In the genomic region with DNA sequence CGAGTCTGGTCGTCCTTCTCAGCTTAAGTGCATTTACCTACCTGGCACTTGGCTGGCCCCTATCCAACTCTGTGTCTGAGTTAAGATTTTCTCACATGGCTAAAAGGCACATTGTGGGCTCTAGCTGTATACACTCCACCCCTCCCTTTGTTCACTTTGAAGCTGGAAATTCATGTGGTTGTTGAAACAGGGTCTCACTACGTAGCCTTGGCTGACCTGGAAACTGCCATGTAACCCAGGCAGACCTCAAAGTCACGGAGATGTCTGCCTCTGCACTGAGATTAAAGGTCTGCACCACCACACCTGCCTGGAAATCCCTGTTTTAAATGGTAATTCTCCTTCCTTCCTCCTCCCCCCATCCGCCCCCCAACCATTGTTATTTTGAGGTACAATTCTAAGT, we compare ENCODE assay signal across 32 mouse cellular contexts. TPM values are rescaled to one million over a fixed set of nuclear protein-coding genes. Genes with fewer than 3 reads are reported as not detected.
DNase-seq lines count a peak whose midpoint lies in the region; ATAC-seq lines count a peak whose summit lies in the region.
"Had no signal": no experiment of that assay in that cellular context is flagged by ENCODE, and none has a peak within 500 bp of the region (broad histone marks: within the 10 kb centered on the region; RNA-seq: fewer than 3 reads in every experiment).

No protein-coding gene starts in this region.

- H3K4me2 ChIP-seq in embryonic facial prominence, embryonic 14.5 days (ENCODE audit: low read depth, low read length): no peak overlapping the region
- H3K4me2 ChIP-seq in lung, embryonic 16.5 days (ENCODE audit: low read depth, low read length): no peak overlapping the region
- H3K4me2 ChIP-seq: embryonic facial prominence, embryonic 13.5 days; forebrain, embryonic 13.5 days; heart, embryonic 11.5 days; hindbrain, embryonic 14.5 days had no signal

- H3K36me3 ChIP-seq in embryonic facial prominence, embryonic 14.5 days (ENCODE audit: control insufficient read depth, insufficient read depth, low read length): no peaks in the 10 kb centered on the region
- H3K36me3 ChIP-seq in embryonic facial prominence, embryonic 10.5 days (replicated peaks): no peaks in the 10 kb centered on the region
- H3K36me3 ChIP-seq in lung, embryonic 16.5 days (ENCODE audit: control insufficient read depth, insufficient read depth, low read length): no peaks in the 10 kb centered on the region
- H3K36me3 ChIP-seq: embryonic facial prominence, embryonic 13.5 days; forebrain, embryonic 10.5 days; G1E had no signal

- DNase-seq in embryonic facial prominence, embryonic 14.5 days (ENCODE audit: low spot score): peak; percentile 24
- DNase-seq in embryonic facial prominence, embryonic 10.5 days (ENCODE audit: low spot score): no peak
- DNase-seq in lung, postnatal 36 days: no peak
- peak; percentile 75 for DNase-seq in thymus, postnatal 0 days (ENCODE audit: low spot score)
- no peak for DNase-seq in thymus, adult 18-20 months
- peak; percentile 52 for DNase-seq in thymus, postnatal 4 days
- DNase-seq in gastrocnemius, adult 8-10 months (ENCODE audit: low spot score in 2 of 2): no peak
- DNase-seq: adrenal gland, postnatal 10 days; adrenal gland, postnatal 36 days; cerebellum, adult 18-20 months; cerebellum, adult 9-10 months; cerebellum, postnatal 14 days; gastrocnemius, postnatal 14 days; heart, adult 11 months; heart, postnatal 10 days; heart, postnatal 4 days had no signal

- peak; percentile 44; the same call in 1 of the 2 replicates for ATAC-seq in embryonic facial prominence, embryonic 14.5 days (ENCODE audit: low read depth)
- ATAC-seq in lung, embryonic 16.5 days (ENCODE audit: low read depth): 0 out of 2 replicates have a peak, but pooled peaks have one; percentile 35
- ATAC-seq: forebrain, embryonic 13.5 days; forebrain, embryonic 16.5 days; hindbrain, postnatal 0 days; Patski had no signal

- no peak overlapping the region for H3K4me3 ChIP-seq in embryonic facial prominence, embryonic 14.5 days (ENCODE audit: low read depth, low read length)
- no peak overlapping the region for H3K4me3 ChIP-seq in embryonic facial prominence, embryonic 10.5 days
- no peak overlapping the region for H3K4me3 ChIP-seq in lung, embryonic 16.5 days (ENCODE audit: low read length)
- H3K4me3 ChIP-seq: embryonic facial prominence, embryonic 13.5 days; forebrain, embryonic 10.5 days; forebrain, embryonic 13.5 days had no signal

- no peaks in the 10 kb centered on the region for H3K27me3 ChIP-seq in embryonic facial prominence, embryonic 14.5 days (replicated peaks; ENCODE audit: control insufficient read depth, insufficient read depth, low read length)
- H3K27me3 ChIP-seq in embryonic facial prominence, embryonic 10.5 days (replicated peaks; ENCODE audit: low read depth, poor library complexity, severe bottlenecking): peaks cover 6% of the 10 kb centered on the region; the same call in 1 of the 2 replicates
- no peaks in the 10 kb centered on the region; the same call in 1 of the 2 replicates for H3K27me3 ChIP-seq in lung, embryonic 16.5 days (ENCODE audit: control insufficient read depth, insufficient read depth, low read depth, low read length)
- H3K27me3 ChIP-seq: embryonic facial prominence, embryonic 13.5 days; forebrain, embryonic 13.5 days; Patski had no signal

- no peak overlapping the region for H3K27ac ChIP-seq in embryonic facial prominence, embryonic 14.5 days (replicated peaks; ENCODE audit: low read depth, low read length)
- no peak overlapping the region for H3K27ac ChIP-seq in embryonic facial prominence, embryonic 10.5 days (replicated peaks)
- H3K27ac ChIP-seq in lung, embryonic 16.5 days (ENCODE audit: low read length): no peak overlapping the region
- H3K27ac ChIP-seq: embryonic facial prominence, embryonic 13.5 days; forebrain, embryonic 10.5 days; forebrain, embryonic 13.5 days; hindbrain, embryonic 14.5 days; hindbrain, postnatal 0 days had no signal

- WGBS in embryonic facial prominence, embryonic 14.5 days: 70% methylated on average over 5 of the region's 5 CpGs
- WGBS in embryonic facial prominence, embryonic 10.5 days: 84% methylated on average over 5 of the region's 5 CpGs
- 44% methylated on average over 5 of the region's 5 CpGs for WGBS in lung, embryonic 16.5 days

- no peak overlapping the region for H3K9ac ChIP-seq in embryonic facial prominence, embryonic 14.5 days (ENCODE audit: low read depth, low read length)
- H3K9ac ChIP-seq in lung, embryonic 16.5 days (ENCODE audit: low read length): no peak overlapping the region
- H3K9ac ChIP-seq: embryonic facial prominence, embryonic 13.5 days; forebrain, embryonic 13.5 days; hindbrain, embryonic 14.5 days had no signal

- no peaks in the 10 kb centered on the region for H3K4me1 ChIP-seq in embryonic facial prominence, embryonic 14.5 days (ENCODE audit: control insufficient read depth, insufficient read depth, low read length)
- peaks cover 19% of the 10 kb centered on the region for H3K4me1 ChIP-seq in embryonic facial prominence, embryonic 10.5 days
- no peaks in the 10 kb centered on the region for H3K4me1 ChIP-seq in lung, embryonic 16.5 days (replicated peaks; ENCODE audit: control insufficient read depth, insufficient read depth, low read length)
- H3K4me1 ChIP-seq: forebrain, embryonic 13.5 days had no signal

- H3K9me3 ChIP-seq in embryonic facial prominence, embryonic 14.5 days (ENCODE audit: control insufficient read depth, low read length): no peaks in the 10 kb centered on the region
- H3K9me3 ChIP-seq in embryonic facial prominence, embryonic 10.5 days: no peaks in the 10 kb centered on the region
- no peaks in the 10 kb centered on the region for H3K9me3 ChIP-seq in lung, embryonic 16.5 days (ENCODE audit: control insufficient read depth, low read length)
- H3K9me3 ChIP-seq: embryonic facial prominence, embryonic 13.5 days; forebrain, embryonic 13.5 days; G1E had no signal

RNA-seq across cellular contexts. Expression of a gene that starts 23.5 kb away (rescaled TPM):
- not detected in 2 replicates for polyA plus RNA-seq in embryonic facial prominence, embryonic 14.5 days (2014; fragmentation: Nextera tagmentation; extraction: Ambion mirVana)
- polyA plus RNA-seq in embryonic facial prominence, embryonic 10.5 days (2016; fragmentation: Nextera tagmentation; extraction: Ambion mirVana): 0.12 TPM in 1 of 2 replicates, not detected in the other
- 0.24 TPM in 1 of 2 replicates, not detected in the other for polyA plus RNA-seq in lung, embryonic 16.5 days (2015; fragmentation: Nextera tagmentation; extraction: Ambion mirVana)
- polyA plus RNA-seq in thymus, postnatal 0 days (2015; fragmentation: Nextera tagmentation; extraction: Ambion mirVana): 1.6 and 2.0 TPM in 2 replicates
- not detected for total RNA-seq in gastrocnemius, adult 8-10 months (2022)
- total RNA-seq: adrenal gland, adult 18-20 months; adrenal gland, postnatal 10 days; adrenal gland, postnatal 36 days; gastrocnemius, adult 18-20 months; gastrocnemius, postnatal 14 days; gastrocnemius, postnatal 4 days; heart, adult 8-10 months; heart, postnatal 10 days; heart, postnatal 4 days; hindbrain, postnatal 0 days had no signal
- polyA plus RNA-seq: embryonic facial prominence, embryonic 13.5 days; forebrain, embryonic 10.5 days; forebrain, embryonic 13.5 days; forebrain, embryonic 16.5 days; G1E; heart, embryonic 11.5 days; heart, embryonic 14.5 days; hindbrain, embryonic 11.5 days; hindbrain, embryonic 14.5 days; hindbrain, postnatal 0 days; Patski had no signal

RNA-seq across cellular contexts. Expression of a gene that starts 32.8 kb away (rescaled TPM):
- 8.6 and 10.2 TPM in 2 replicates for polyA plus RNA-seq in embryonic facial prominence, embryonic 14.5 days (2014; fragmentation: Nextera tagmentation; extraction: Ambion mirVana)
- polyA plus RNA-seq in embryonic facial prominence, embryonic 10.5 days (2016; fragmentation: Nextera tagmentation; extraction: Ambion mirVana): 11.9 and 13.2 TPM in 2 replicates
- polyA plus RNA-seq in lung, embryonic 16.5 days (2015; fragmentation: Nextera tagmentation; extraction: Ambion mirVana): 19.0 and 22.5 TPM in 2 replicates
- polyA plus RNA-seq in thymus, postnatal 0 days (2015; fragmentation: Nextera tagmentation; extraction: Ambion mirVana): 15.4 and 17.6 TPM in 2 replicates
- 1 to 10 TPM; 3.6 to 5.1 (median 4.9) TPM for total RNA-seq in gastrocnemius, adult 8-10 months (2022)

RNA-seq across cellular contexts. Expression of a gene that starts 44.7 kb away (rescaled TPM):
- polyA plus RNA-seq in embryonic facial prominence, embryonic 14.5 days (2014; fragmentation: Nextera tagmentation; extraction: Ambion mirVana): 0.18 and 0.53 TPM in 2 replicates
- polyA plus RNA-seq in embryonic facial prominence, embryonic 10.5 days (2016; fragmentation: Nextera tagmentation; extraction: Ambion mirVana): 0.20 and 0.55 TPM in 2 replicates
- 0.70 and 0.80 TPM in 2 replicates for polyA plus RNA-seq in lung, embryonic 16.5 days (2015; fragmentation: Nextera tagmentation; extraction: Ambion mirVana)
- polyA plus RNA-seq in thymus, postnatal 0 days (2015; fragmentation: Nextera tagmentation; extraction: Ambion mirVana): 7.4 and 7.7 TPM in 2 replicates
- total RNA-seq in gastrocnemius, adult 8-10 months (2022): not detected

Comparison
In these comparisons a context has a peak if more than half of its experiments do, and no peak if none do; other contexts are left out.
1. DNase-seq: peak in embryonic facial prominence, embryonic 14.5 days (single experiment), thymus, postnatal 0 days (single experiment) and thymus, postnatal 4 days (single experiment); none in embryonic facial prominence, embryonic 10.5 days (single experiment), lung, postnatal 36 days (single experiment), thymus, adult 18-20 months (0 of 2) and gastrocnemius, adult 8-10 months (0 of 2).